Mouse (Mus musculus): Measurements from ENCODE around the gene Nck2.

- no peak for TF ChIP-seq GATA1 (IDR thresholded peaks at IDR 0.05; ENCODE audit: low read length)
- TF ChIP-seq TAL1 (IDR thresholded peaks at IDR 0.05; ENCODE audit: low read length), result no peak
Measured at GRCm38 (mm10) chr1:43404693-43405678, 39.4 kb upstream of the Nck2 start.
